Mouse (Mus musculus) lung, postnatal 0 days (tissue): ENCODE results near the gene Sart3. TPM values are rescaled to one million over a fixed set of nuclear protein-coding genes. Genes with fewer than 3 reads are reported as not detected.
"Not testable (repeated sequence)": the region's sequence is repeated elsewhere in the genome, so short reads cannot be mapped to it uniquely, and the experiment has no call there.

Source experiments
- ATAC-seq: fragments of 200-750 bp; cut with Nextera tagmentation; 2 replicates; pipeline ENCODE4 v1.8.0; 2017; ENCODE audit warnings: moderate library complexity
- DNase-seq: peaks from one replicate; pipeline ENCODE4 v3.0.0-alpha.2; 2016; ENCODE audit warnings: low spot score
- H3K27ac ChIP-seq: fragments of 300-500 bp; sonication (generic); 2 replicates; pipeline ENCODE4 v1.5.1; 2014; ENCODE audit warnings: antibody characterized with exemption, mild to moderate bottlenecking, low read length, mixed read lengths
- H3K27me3 ChIP-seq: fragments of 300-500 bp; sonication (generic); replicated peaks from 2 replicates; pipeline ENCODE4 v1.6.1; 2014; ENCODE audit warnings: low read length, mixed read lengths; ENCODE audit not compliant: insufficient read depth
- H3K36me3 ChIP-seq: fragments of 300-500 bp; sonication (generic); 2 replicates; pipeline ENCODE4 v1.6.1; 2014; ENCODE audit warnings: low read length, mixed read lengths; ENCODE audit not compliant: insufficient read depth
- H3K4me1 ChIP-seq: fragments of 300-500 bp; sonication (generic); 2 replicates; pipeline ENCODE4 v1.6.1; 2014; ENCODE audit warnings: antibody characterized with exemption, low read depth, low read length, mixed read lengths; ENCODE audit not compliant: insufficient read depth
- H3K4me2 ChIP-seq: fragments of 300-500 bp; sonication (generic); replicated peaks from 2 replicates; pipeline ENCODE4 v1.6.1; 2014; ENCODE audit warnings: low read depth, mild to moderate bottlenecking, low read length, moderate library complexity, mixed read lengths
- H3K4me3 ChIP-seq: fragments of 300-500 bp; sonication (generic); 2 replicates; pipeline ENCODE4 v1.5.1; 2014; ENCODE audit warnings: low read depth, low read length
- H3K9ac ChIP-seq: fragments of 300-500 bp; sonication (generic); replicated peaks from 2 replicates; pipeline ENCODE4 v1.6.1; 2014; ENCODE audit warnings: low read depth, mild to moderate bottlenecking
- H3K9me3 ChIP-seq: fragments of 300-500 bp; sonication (generic); 2 replicates; pipeline ENCODE4 v1.6.1; 2016; ENCODE audit warnings: low read length, mixed read lengths
- CTCF ChIP-seq: IDR thresholded peaks from 2 replicates; pipeline ENCODE4 v1.5.1; 2016; ENCODE audit warnings: antibody characterized with exemption, mild to moderate bottlenecking
- EP300 ChIP-seq: IDR thresholded peaks from 2 replicates; pipeline ENCODE4 v1.6.1; 2016; ENCODE audit warnings: antibody characterized with exemption, mild to moderate bottlenecking, control low read depth
- WGBS: fragments of 180-500 bp; shearing (Covaris S2); extraction: QIAGEN DNeasy Blood & Tissue Kit; methylation state at CpG from one replicate; pipeline ENCODE4 v1.1.7; 2014; 5-methylcytosine and 5-hydroxymethylcytosine counted together
- polyA plus RNA-seq: library from polyadenylated mRNA; unstranded; fragments of >200 nt; fragmentation: Nextera tagmentation; extraction: Ambion mirVana; gene quantifications from 2 replicates; pipeline ENCODE4 v1.2.1, GENCODE M21; 2015

Gene Sart3
- polyA plus RNA-seq, 1 experiment from 2014 or later, result 12.8 TPM

- H3K36me3 ChIP-seq, result peaks cover 22% of the 10 kb centered on the region
- no peaks in the 10 kb centered on the region for H3K27me3 ChIP-seq
- no peaks in the 10 kb centered on the region for H3K4me1 ChIP-seq
- 65% methylated on average over 5 of the region's 5 CpGs for WGBS
- H3K9ac ChIP-seq, result no peak overlapping the region
- H3K4me2 ChIP-seq, result no peak overlapping the region
- H3K27ac ChIP-seq, result no peak overlapping the region
- ATAC-seq (no peak), DNase-seq (no peak)
- TF ChIP-seq EP300, result no peak
- no peak for TF ChIP-seq CTCF
- no peak overlapping the region for H3K4me3 ChIP-seq
- no peaks in the 10 kb centered on the region for H3K9me3 ChIP-seq
These were observed 7.3 kb upstream of the Sart3 start for GRCm38 (mm10) chr5:113779569-113779968.

DNA sequence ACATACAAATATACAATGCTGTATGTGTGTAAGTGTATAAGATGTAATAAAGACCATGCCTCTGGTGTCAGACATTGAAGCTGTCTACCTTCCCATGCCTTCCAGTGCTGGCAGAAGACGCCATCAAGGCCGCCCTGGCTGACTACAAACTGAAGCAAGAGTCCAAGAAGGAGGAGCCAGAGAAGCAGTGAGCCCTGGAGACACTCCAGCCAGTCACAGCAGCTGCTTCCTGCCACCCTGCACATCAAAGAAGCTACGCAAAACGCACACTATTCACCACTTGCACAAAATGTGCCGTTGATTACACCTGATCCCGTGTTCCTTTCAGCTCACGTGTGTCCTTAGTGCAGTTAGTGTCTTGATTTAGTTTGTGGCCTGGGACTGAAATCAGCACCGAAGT is 5.4 kb upstream of the Sart3 start:
- not testable (repeated sequence) for H3K4me3 ChIP-seq, H3K27ac ChIP-seq, H3K9ac ChIP-seq, H3K9me3 ChIP-seq, DNase-seq, H3K27me3 ChIP-seq, H3K4me1 ChIP-seq, ATAC-seq, H3K4me2 ChIP-seq
- H3K36me3 ChIP-seq, result peaks cover 22% of the 10 kb centered on the region
- 76% methylated on average over 8 of the region's 8 CpGs for WGBS

- H3K4me2 ChIP-seq, result no peak overlapping the region
- H3K9me3 ChIP-seq, result no peaks in the 10 kb centered on the region
- no peak overlapping the region for H3K4me3 ChIP-seq
- no peak overlapping the region for H3K9ac ChIP-seq
- TF ChIP-seq EP300 (no peak), CTCF (no peak)
- ATAC-seq (no peak), DNase-seq (peak; percentile 33)
- H3K4me1 ChIP-seq, result 0 out of 2 replicates have a peak, but pooled peaks cover 2% of the 10 kb centered on the region
- no peaks in the 10 kb centered on the region for H3K27me3 ChIP-seq
- no peak overlapping the region for H3K27ac ChIP-seq
- WGBS, result 79% methylated on average over 8 of the region's 8 CpGs
- peaks cover 22% of the 10 kb centered on the region for H3K36me3 ChIP-seq
These were observed 4.6 kb upstream of the Sart3 start for GRCm38 (mm10) chr5:113776896-113777226.

DNA sequence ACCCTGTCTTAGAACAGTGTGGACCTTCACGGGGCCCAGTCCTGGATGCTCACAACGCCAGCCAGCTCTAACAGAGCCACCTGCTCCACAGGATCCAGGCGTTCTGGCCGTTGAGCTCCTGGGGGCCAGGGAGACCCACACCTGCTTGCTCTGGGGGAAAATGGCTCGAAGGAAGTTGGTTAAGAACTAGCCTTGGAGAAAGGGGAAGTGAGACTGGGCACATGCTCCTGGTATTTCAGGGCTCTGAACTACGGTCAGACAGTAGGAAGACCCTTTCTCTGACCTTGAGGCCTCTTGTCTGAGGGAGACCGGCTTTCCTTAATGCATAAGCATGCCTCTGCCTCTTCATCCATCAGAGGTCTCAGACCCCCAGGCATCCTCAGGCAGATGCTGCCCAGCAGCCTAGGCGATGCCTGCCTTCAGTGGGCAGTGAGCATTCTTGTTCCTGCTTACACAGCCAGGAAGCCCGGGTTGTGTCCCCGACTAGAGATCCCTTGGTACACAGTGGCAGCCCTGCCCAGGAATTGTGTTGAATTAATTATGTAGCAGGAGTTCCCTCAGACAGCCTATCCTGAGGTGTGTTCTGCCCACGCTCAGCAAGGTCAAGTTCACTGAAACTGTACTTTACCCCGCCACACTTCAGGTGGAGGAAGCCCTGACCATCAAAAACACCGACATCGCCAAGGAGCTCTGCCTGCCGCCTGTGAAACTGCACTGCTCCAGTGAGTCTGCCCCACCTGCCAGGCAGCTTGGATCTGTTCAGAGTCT is 4.0 kb upstream of the Sart3 start:
- Histone ChIP-seq H3K4me2 (no peak overlapping the region), H3K4me3 (no peak overlapping the region), H3K27me3 (no peaks in the 10 kb centered on the region), H3K4me1 (0 out of 2 replicates have a peak, but pooled peaks cover 2% of the 10 kb centered on the region), H3K36me3 (peaks cover 22% of the 10 kb centered on the region), H3K9ac (no peak overlapping the region), H3K9me3 (no peaks in the 10 kb centered on the region), H3K27ac (no peak overlapping the region)
- WGBS, result 90% methylated on average over 15 of the region's 15 CpGs
- no peak for ATAC-seq
- peak; percentile 30 for DNase-seq
- TF ChIP-seq CTCF (no peak), EP300 (no peak)

DNA sequence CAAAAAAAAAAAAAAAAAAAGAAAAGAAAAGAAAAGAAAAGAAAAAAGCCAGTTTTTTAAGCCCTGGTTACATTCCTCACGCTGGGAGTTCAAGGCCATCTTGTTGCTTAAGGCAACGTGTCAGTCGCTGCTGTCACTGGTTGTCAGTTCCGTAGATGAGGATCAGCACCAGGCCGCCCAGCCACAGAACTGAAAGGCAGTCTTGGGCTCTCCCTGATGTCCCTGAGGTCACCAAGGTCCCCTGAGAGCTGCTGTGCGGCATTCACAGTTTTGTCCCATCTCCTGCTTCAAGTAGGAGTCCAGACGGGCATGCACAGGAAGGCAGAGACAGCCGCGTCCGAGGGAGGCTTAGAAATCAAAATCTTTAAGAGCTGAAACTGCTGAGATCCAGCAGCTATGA is 3.3 kb upstream of the Sart3 start:
- Histone ChIP-seq H3K36me3 (peaks cover 22% of the 10 kb centered on the region), H3K4me2 (no peak overlapping the region), H3K4me3 (no peak overlapping the region), H3K9me3 (no peaks in the 10 kb centered on the region), H3K4me1 (0 out of 2 replicates have a peak, but pooled peaks cover 2% of the 10 kb centered on the region), H3K9ac (no peak overlapping the region), H3K27me3 (no peaks in the 10 kb centered on the region), H3K27ac (no peak overlapping the region)
- ATAC-seq (no peak), DNase-seq (no peak)
- TF ChIP-seq CTCF (no peak), EP300 (no peak)
- WGBS, result 85% methylated on average over 10 of the region's 10 CpGs

DNA sequence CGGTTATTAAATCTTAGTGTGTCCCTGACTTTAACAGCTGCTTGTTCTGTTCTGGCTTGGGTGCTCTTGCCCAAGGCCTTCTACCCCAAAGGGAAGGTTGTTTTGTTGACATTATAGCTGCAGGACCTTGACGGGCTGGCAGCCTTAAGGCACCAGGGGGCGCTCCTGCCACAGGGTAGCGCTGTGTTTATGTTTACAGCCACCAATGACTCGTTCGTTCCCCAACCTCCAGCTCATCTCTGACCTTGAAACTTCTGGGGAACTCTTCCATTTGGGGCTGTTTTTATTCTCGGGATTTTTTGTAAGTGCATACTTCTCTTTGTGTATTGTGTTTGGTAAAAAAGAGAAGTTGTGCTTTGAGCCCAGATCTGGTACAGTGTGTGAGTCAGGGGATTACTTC is 1.4 kb upstream of the Sart3 start:
- peak; percentile 43 for ATAC-seq
- WGBS, result 0% methylated on average over 7 of the region's 7 CpGs
- Histone ChIP-seq H3K4me1 (0 out of 2 replicates have a peak, but pooled peaks cover 2% of the 10 kb centered on the region), H3K4me3 (peak overlapping the region; percentile 86), H3K9me3 (no peaks in the 10 kb centered on the region), H3K4me2 (peak overlapping the region; percentile 85), H3K9ac (no peak overlapping the region; the same call in 1 of the 2 replicates), H3K27me3 (no peaks in the 10 kb centered on the region), H3K27ac (peak overlapping the region; percentile 78), H3K36me3 (peaks cover 22% of the 10 kb centered on the region)
- peak; percentile 96 for TF ChIP-seq CTCF
- no peak for TF ChIP-seq EP300
- peak; percentile 93 for DNase-seq
